In genomic region chr2:128746621-128747151, GRCm38 (mm10) we compare ENCODE assay signal across 9 mouse cellular contexts. TPM values are rescaled to one million over a fixed set of nuclear protein-coding genes. Genes with fewer than 3 reads are reported as not detected.
A peak's percentile ranks its signal among the peaks of the same experiment; 100 is the strongest.
DNase-seq lines count a peak whose midpoint lies in the region; ATAC-seq and TF ChIP-seq lines count a peak whose summit lies in the region.
"Had no signal": no experiment of that assay in that cellular context is flagged by ENCODE, and none has a peak within 500 bp of the region (broad histone marks: within the 10 kb centered on the region; RNA-seq: fewer than 3 reads in every experiment).

No protein-coding gene starts in this region.

- TF ChIP-seq CTCF in hindbrain, postnatal 0 days (IDR thresholded peaks at IDR 0.05; ENCODE audit: low read depth): no peak

- H3K9ac ChIP-seq in hindbrain, postnatal 0 days (replicated peaks; ENCODE audit: low read length): no peak overlapping the region
- H3K9ac ChIP-seq in hindbrain, embryonic 13.5 days: no peak overlapping the region
- no peak overlapping the region for H3K9ac ChIP-seq in embryonic facial prominence, embryonic 13.5 days
- no peak overlapping the region for H3K9ac ChIP-seq in intestine, embryonic 15.5 days

- no peaks in the 10 kb centered on the region for H3K27me3 ChIP-seq in hindbrain, postnatal 0 days (ENCODE audit: insufficient read depth, low read length)
- H3K27me3 ChIP-seq in hindbrain, embryonic 13.5 days: no peaks in the 10 kb centered on the region
- no peaks in the 10 kb centered on the region for H3K27me3 ChIP-seq in embryonic facial prominence, embryonic 13.5 days
- no peaks in the 10 kb centered on the region for H3K27me3 ChIP-seq in intestine, embryonic 15.5 days (replicated peaks)

- H3K27ac ChIP-seq in hindbrain, postnatal 0 days: peak overlapping the region; percentile 63; the same call in 1 of the 2 replicates
- no peak overlapping the region for H3K27ac ChIP-seq in hindbrain, embryonic 13.5 days
- peak overlapping the region; percentile 73; the same call in 1 of the 2 replicates for H3K27ac ChIP-seq in embryonic facial prominence, embryonic 13.5 days
- peak overlapping the region; percentile 59 for H3K27ac ChIP-seq in intestine, embryonic 15.5 days

- WGBS in hindbrain, postnatal 0 days: 74% methylated on average over 5 of the region's 5 CpGs
- 75% methylated on average over 5 of the region's 5 CpGs for whole genome bisulfite sequencing in hindbrain, embryonic 13.5 days
- 63% methylated on average over 5 of the region's 5 CpGs for whole genome bisulfite sequencing in embryonic facial prominence, embryonic 13.5 days
- WGBS in intestine, embryonic 15.5 days: 32% methylated on average over 5 of the region's 5 CpGs

- H3K9me3 ChIP-seq in hindbrain, postnatal 0 days (ENCODE audit: low read length): no peaks in the 10 kb centered on the region
- no peaks in the 10 kb centered on the region for H3K9me3 ChIP-seq in hindbrain, embryonic 13.5 days
- no peaks in the 10 kb centered on the region for H3K9me3 ChIP-seq in embryonic facial prominence, embryonic 13.5 days
- H3K9me3 ChIP-seq in intestine, embryonic 15.5 days: no peaks in the 10 kb centered on the region

- no peak overlapping the region for H3K4me2 ChIP-seq in hindbrain, postnatal 0 days (ENCODE audit: low read depth, low read length)
- H3K4me2 ChIP-seq in hindbrain, embryonic 13.5 days: no peak overlapping the region
- peak overlapping the region; percentile 7; the same call in 1 of the 2 replicates for H3K4me2 ChIP-seq in embryonic facial prominence, embryonic 13.5 days
- peak overlapping the region; percentile 15; the same call in 1 of the 2 replicates for H3K4me2 ChIP-seq in intestine, embryonic 15.5 days (replicated peaks)

- no peaks in the 10 kb centered on the region for H3K36me3 ChIP-seq in hindbrain, postnatal 0 days (ENCODE audit: insufficient read depth, low read length)
- no peaks in the 10 kb centered on the region for H3K36me3 ChIP-seq in hindbrain, embryonic 13.5 days
- H3K36me3 ChIP-seq in embryonic facial prominence, embryonic 13.5 days: peaks cover 40% of the 10 kb centered on the region
- no peaks in the 10 kb centered on the region for H3K36me3 ChIP-seq in intestine, embryonic 15.5 days

- H3K4me1 ChIP-seq in hindbrain, postnatal 0 days (ENCODE audit: insufficient read depth, low read length): no peaks in the 10 kb centered on the region
- no peaks in the 10 kb centered on the region for H3K4me1 ChIP-seq in hindbrain, embryonic 13.5 days (replicated peaks)
- H3K4me1 ChIP-seq in embryonic facial prominence, embryonic 13.5 days: peaks cover 47% of the 10 kb centered on the region
- H3K4me1 ChIP-seq in intestine, embryonic 15.5 days (replicated peaks): peaks cover 16% of the 10 kb centered on the region

- no peak for ATAC-seq in hindbrain, postnatal 0 days
- ATAC-seq in hindbrain, embryonic 13.5 days (ENCODE audit: low FRiP score): no peak
- ATAC-seq in embryonic facial prominence, embryonic 13.5 days (ENCODE audit: insufficient number of reproducible peaks, insufficient read depth, low FRiP score, low TSS enrichment, low read depth): no peak
- ATAC-seq in intestine, embryonic 15.5 days: peak; percentile 46
- no peak for ATAC-seq in erythroid progenitor cell, adult 5-6 weeks (replicated peaks; ENCODE audit: low FRiP score, poor library complexity, severe bottlenecking)

- no peak overlapping the region for H3K4me3 ChIP-seq in hindbrain, postnatal 0 days (ENCODE audit: low read length)
- no peak overlapping the region for H3K4me3 ChIP-seq in hindbrain, embryonic 13.5 days
- no peak overlapping the region for H3K4me3 ChIP-seq in embryonic facial prominence, embryonic 13.5 days
- no peak overlapping the region for H3K4me3 ChIP-seq in intestine, embryonic 15.5 days (replicated peaks)

- peak; percentile 8 for DNase-seq in hindbrain, postnatal 0 days (ENCODE audit: low spot score)
- peak; percentile 61 for DNase-seq in lung, postnatal 10 days
- no peak for DNase-seq in cerebellum, adult 18-20 months
- DNase-seq in ovary, postnatal 14 days (ENCODE audit: low spot score): no peak
- DNase-seq: cerebellum, adult 11-12 months had no signal

RNA-seq across cellular contexts. Expression of gene Mertk, which starts 47.9 kb away (rescaled TPM):
- 6.3 and 7.1 TPM in 2 replicates for total RNA-seq in hindbrain, postnatal 0 days (2014; rRNA removed)
- polyA plus RNA-seq in hindbrain, postnatal 0 days (2015; fragmentation: Nextera tagmentation; extraction: Ambion mirVana): 3.0 and 3.4 TPM in 2 replicates
- polyA plus RNA-seq in hindbrain, embryonic 13.5 days (2015; fragmentation: Nextera tagmentation; extraction: Ambion mirVana): 2.0 and 2.1 TPM in 2 replicates
- polyA plus RNA-seq in embryonic facial prominence, embryonic 13.5 days (2015; fragmentation: Nextera tagmentation; extraction: Ambion mirVana): 12.1 and 15.4 TPM in 2 replicates
- polyA plus RNA-seq in intestine, embryonic 15.5 days (2015; fragmentation: Nextera tagmentation; extraction: Ambion mirVana): 9.4 and 10.1 TPM in 2 replicates
- total RNA-seq in erythroid progenitor cell, adult 5-6 weeks (2015; ENCODE audit: low replicate concordance): 1.7 and 6.1 TPM in 2 replicates
- 3.2 and 6.4 TPM in 2 replicates for total RNA-seq in erythroid progenitor cell, adult 5-6 weeks (2017; ENCODE audit: low replicate concordance)

RNA-seq across cellular contexts. Expression of gene Anapc1, which starts 59.5 kb away (rescaled TPM):
- 66.2 and 69.8 TPM in 2 replicates for total RNA-seq in hindbrain, postnatal 0 days (2014; rRNA removed)
- 26.3 and 27.5 TPM in 2 replicates for polyA plus RNA-seq in hindbrain, postnatal 0 days (2015; fragmentation: Nextera tagmentation; extraction: Ambion mirVana)
- polyA plus RNA-seq in hindbrain, embryonic 13.5 days (2015; fragmentation: Nextera tagmentation; extraction: Ambion mirVana): 44.3 and 45.4 TPM in 2 replicates
- polyA plus RNA-seq in embryonic facial prominence, embryonic 13.5 days (2015; fragmentation: Nextera tagmentation; extraction: Ambion mirVana): 65.4 and 72.5 TPM in 2 replicates
- 53.3 and 53.5 TPM in 2 replicates for polyA plus RNA-seq in intestine, embryonic 15.5 days (2015; fragmentation: Nextera tagmentation; extraction: Ambion mirVana)
- total RNA-seq in erythroid progenitor cell, adult 5-6 weeks (2015; ENCODE audit: low replicate concordance): 74.6 and 88.4 TPM in 2 replicates
- total RNA-seq in erythroid progenitor cell, adult 5-6 weeks (2017; ENCODE audit: low replicate concordance): 93.8 and 97.8 TPM in 2 replicates

Comparison
In these comparisons a context has a peak if more than half of its experiments do, and no peak if none do; other contexts are left out.
1. DNase-seq: peak in hindbrain, postnatal 0 days (single experiment) and lung, postnatal 10 days (single experiment); none in cerebellum, adult 18-20 months (0 of 2) and ovary, postnatal 14 days (single experiment).
2. H3K4me2 ChIP-seq: peak in embryonic facial prominence, embryonic 13.5 days (single experiment) and intestine, embryonic 15.5 days (single experiment); none in hindbrain, postnatal 0 days (single experiment) and hindbrain, embryonic 13.5 days (single experiment).